Comparison of ENCODE assay signal across 13 mouse cellular contexts in the genomic region with DNA sequence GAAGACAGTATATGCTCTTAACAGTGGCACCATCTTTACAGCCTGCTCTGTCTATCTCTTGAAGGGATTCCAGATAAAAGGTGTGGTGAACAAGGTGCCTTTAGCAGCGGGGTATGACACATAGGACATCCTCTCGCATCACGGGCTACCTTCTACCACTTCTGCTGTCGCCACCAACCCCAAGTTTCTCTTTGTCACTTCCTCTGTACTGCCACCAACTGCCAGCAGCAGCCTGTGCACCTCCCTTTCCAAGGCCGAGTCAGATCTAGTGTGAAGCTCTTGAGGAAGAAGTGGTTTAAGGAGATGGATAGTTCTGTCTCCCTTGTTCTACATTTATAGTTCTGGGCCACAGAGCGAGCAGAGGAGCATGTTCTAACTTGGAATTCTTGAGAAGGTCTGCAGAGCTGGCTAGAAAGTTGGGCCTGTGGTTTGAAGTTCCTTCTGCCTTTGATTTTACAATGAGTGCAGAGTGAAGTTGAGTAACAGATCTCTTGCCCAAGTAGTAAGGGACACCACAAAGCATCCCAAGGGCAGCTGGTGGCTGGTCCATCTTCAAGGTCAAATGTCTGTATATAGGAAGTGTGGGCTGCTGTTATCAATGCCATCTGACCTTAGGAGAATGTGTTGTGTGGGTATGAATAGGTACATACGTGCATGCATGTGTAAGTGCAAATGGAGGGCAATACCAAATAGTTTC. TPM values are rescaled to one million over a fixed set of nuclear protein-coding genes. Genes with fewer than 3 reads are reported as not detected.
A peak's percentile ranks its signal among the peaks of the same experiment; 100 is the strongest.
DNase-seq lines count a peak whose midpoint lies in the region; ATAC-seq lines count a peak whose summit lies in the region.
"Had no signal": no experiment of that assay in that cellular context is flagged by ENCODE, and none has a peak within 500 bp of the region (broad histone marks: within the 10 kb centered on the region; RNA-seq: fewer than 3 reads in every experiment).

No protein-coding gene starts in this region.

- intact Hi-C loops in heart, postnatal 25 days (cut with DNase I): no loop called here

- H3K27ac ChIP-seq in heart, embryonic 16.5 days (ENCODE audit: low read length): no peak overlapping the region
- H3K27ac ChIP-seq: embryonic facial prominence, embryonic 15.5 days; heart, adult 2 months; hindbrain, embryonic 13.5 days had no signal

- 68% methylated on average over 7 of the region's 7 CpGs for WGBS in heart, embryonic 16.5 days

- no peaks in the 10 kb centered on the region for H3K27me3 ChIP-seq in heart, embryonic 16.5 days (ENCODE audit: control insufficient read depth, insufficient read depth, low read length)
- H3K27me3 ChIP-seq: embryonic facial prominence, embryonic 15.5 days; hindbrain, embryonic 13.5 days had no signal

- H3K4me2 ChIP-seq in heart, embryonic 16.5 days (ENCODE audit: low read depth, low read length): no peak overlapping the region
- H3K4me2 ChIP-seq: embryonic facial prominence, embryonic 15.5 days; hindbrain, embryonic 13.5 days had no signal

- no peaks in the 10 kb centered on the region for H3K4me1 ChIP-seq in heart, embryonic 16.5 days (ENCODE audit: control insufficient read depth, insufficient read depth, low read length)
- H3K4me1 ChIP-seq: embryonic facial prominence, embryonic 15.5 days had no signal

- no peaks in the 10 kb centered on the region for H3K36me3 ChIP-seq in heart, embryonic 16.5 days (ENCODE audit: control insufficient read depth, insufficient read depth)
- H3K36me3 ChIP-seq: embryonic facial prominence, embryonic 15.5 days; hindbrain, embryonic 13.5 days had no signal

- DNase-seq in heart, postnatal 25 days (ENCODE audit: low spot score): no peak
- peak; percentile 76 for DNase-seq in naive thymus-derived CD4-positive, alpha-beta T cell, adult 2 months (ENCODE audit: low read depth)
- DNase-seq in thymus, postnatal 10 days (ENCODE audit: low spot score in 2 of 2): peak; percentile 45 to 65
- DNase-seq in urinary bladder, postnatal 10 days (ENCODE audit: low spot score): no peak
- no peak for DNase-seq in urinary bladder, postnatal 4 days (ENCODE audit: low spot score in 2 of 2)
- DNase-seq: cerebellum, postnatal 10 days; heart, adult 2 months; lung, postnatal 10 days had no signal

- H3K4me3 ChIP-seq in heart, embryonic 16.5 days (ENCODE audit: low read length): no peak overlapping the region
- H3K4me3 ChIP-seq: embryonic facial prominence, embryonic 15.5 days; heart, adult 2 months; hindbrain, embryonic 13.5 days had no signal

- no peaks in the 10 kb centered on the region for H3K9me3 ChIP-seq in heart, embryonic 16.5 days (replicated peaks; ENCODE audit: control insufficient read depth, low read length)
- H3K9me3 ChIP-seq: embryonic facial prominence, embryonic 15.5 days; hindbrain, embryonic 13.5 days had no signal

- peak; percentile 58; the same call in 1 of the 2 replicates for ATAC-seq in heart, embryonic 16.5 days (replicated peaks; ENCODE audit: extremely low read depth, insufficient read depth, low FRiP score)
- peak; percentile 89 for ATAC-seq in granulocyte monocyte progenitor cell, adult 5-6 weeks (replicated peaks; ENCODE audit: poor library complexity, severe bottlenecking)
- no peak for ATAC-seq in erythroid progenitor cell, adult 5-6 weeks (replicated peaks; ENCODE audit: low FRiP score, poor library complexity, severe bottlenecking)

- no peak overlapping the region for H3K9ac ChIP-seq in heart, embryonic 16.5 days (ENCODE audit: low read length)
- H3K9ac ChIP-seq: embryonic facial prominence, embryonic 15.5 days; hindbrain, embryonic 13.5 days had no signal

RNA-seq across cellular contexts. Expression of a gene that starts 30.2 kb away (rescaled TPM):
- 94.9 and 121 TPM in 2 replicates for polyA plus RNA-seq in heart, embryonic 16.5 days (2015; fragmentation: Nextera tagmentation; extraction: Ambion mirVana)
- 10 to 100 TPM; 61.0 to 63.0 TPM for total RNA-seq in heart, postnatal 25 days (2021)
- total RNA-seq in granulocyte monocyte progenitor cell, adult 5-6 weeks (2014; fragmentation: Nextera tagmentation): 170 and 189 TPM in 2 replicates
- total RNA-seq in granulocyte monocyte progenitor cell, adult 5-6 weeks (2017): 304 and 334 TPM in 2 replicates
- total RNA-seq in erythroid progenitor cell, adult 5-6 weeks (2015; ENCODE audit: low replicate concordance): 25.2 and 66.7 TPM in 2 replicates
- 42.2 and 45.6 TPM in 2 replicates for total RNA-seq in erythroid progenitor cell, adult 5-6 weeks (2017; ENCODE audit: low replicate concordance)

Comparison
In these comparisons a context has a peak if more than half of its experiments do, and no peak if none do; other contexts are left out.
1. DNase-seq: peak in naive thymus-derived CD4-positive, alpha-beta T cell, adult 2 months (single experiment) and thymus, postnatal 10 days (2 of 2); none in heart, postnatal 25 days (single experiment), urinary bladder, postnatal 10 days (single experiment) and urinary bladder, postnatal 4 days (0 of 2).